Mouse (Mus musculus): ENCODE results near the gene Ganab.

Ganab gene

DNA sequence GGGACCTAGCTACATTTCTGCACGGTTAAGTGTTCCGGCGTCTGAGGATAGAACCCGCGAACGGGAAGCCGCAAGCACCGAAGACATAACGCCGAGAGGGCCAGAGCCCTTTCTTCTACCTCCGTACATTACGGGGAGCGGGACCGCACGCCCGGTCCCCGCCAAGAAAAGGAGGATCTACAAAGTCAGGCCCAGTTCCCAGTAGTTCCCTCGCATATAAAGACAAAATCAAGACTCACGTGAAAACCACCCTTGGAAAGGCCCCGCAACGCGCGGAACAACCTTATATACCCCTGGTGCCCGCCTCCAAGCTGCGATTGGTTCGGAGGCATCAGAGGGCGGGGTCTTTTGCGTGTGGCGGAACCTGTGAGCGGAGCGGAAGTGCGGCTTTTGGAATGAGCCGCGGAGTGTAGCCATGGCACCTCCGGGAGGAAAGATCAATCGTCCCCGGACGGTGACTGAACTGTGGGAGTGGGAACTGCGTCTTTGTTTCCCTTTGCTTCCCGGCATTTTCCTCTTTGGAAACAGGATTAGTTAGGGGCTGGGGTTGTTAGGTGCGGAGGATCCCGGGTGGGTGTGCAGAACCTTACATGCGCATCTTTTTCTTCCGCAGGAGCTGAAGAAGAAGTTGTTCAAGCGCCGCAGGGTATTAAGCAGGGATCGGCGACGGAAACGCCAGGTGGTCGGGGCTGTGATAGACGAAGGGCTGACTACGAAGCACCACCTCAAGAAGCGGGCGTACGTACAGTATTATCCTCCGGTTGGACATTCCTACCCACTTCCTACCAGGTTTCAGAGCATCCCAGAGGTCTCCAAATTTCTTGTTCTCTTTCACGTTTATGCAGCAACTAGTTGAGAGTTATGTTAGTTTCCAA, 9.1 kb upstream of the Ganab start, which contains the start of the genes 1810009A15Rik and Gm49416:
1810009A15Rik (plus strand) TSS at position 343 of the 875 bp plus-strand sequence.
Gm49416 (plus strand) TSS at position 416 of the 875 bp plus-strand sequence.
- peak; percentile 98 for DNase-seq (ENCODE audit: low read depth, low spot score)

DNA sequence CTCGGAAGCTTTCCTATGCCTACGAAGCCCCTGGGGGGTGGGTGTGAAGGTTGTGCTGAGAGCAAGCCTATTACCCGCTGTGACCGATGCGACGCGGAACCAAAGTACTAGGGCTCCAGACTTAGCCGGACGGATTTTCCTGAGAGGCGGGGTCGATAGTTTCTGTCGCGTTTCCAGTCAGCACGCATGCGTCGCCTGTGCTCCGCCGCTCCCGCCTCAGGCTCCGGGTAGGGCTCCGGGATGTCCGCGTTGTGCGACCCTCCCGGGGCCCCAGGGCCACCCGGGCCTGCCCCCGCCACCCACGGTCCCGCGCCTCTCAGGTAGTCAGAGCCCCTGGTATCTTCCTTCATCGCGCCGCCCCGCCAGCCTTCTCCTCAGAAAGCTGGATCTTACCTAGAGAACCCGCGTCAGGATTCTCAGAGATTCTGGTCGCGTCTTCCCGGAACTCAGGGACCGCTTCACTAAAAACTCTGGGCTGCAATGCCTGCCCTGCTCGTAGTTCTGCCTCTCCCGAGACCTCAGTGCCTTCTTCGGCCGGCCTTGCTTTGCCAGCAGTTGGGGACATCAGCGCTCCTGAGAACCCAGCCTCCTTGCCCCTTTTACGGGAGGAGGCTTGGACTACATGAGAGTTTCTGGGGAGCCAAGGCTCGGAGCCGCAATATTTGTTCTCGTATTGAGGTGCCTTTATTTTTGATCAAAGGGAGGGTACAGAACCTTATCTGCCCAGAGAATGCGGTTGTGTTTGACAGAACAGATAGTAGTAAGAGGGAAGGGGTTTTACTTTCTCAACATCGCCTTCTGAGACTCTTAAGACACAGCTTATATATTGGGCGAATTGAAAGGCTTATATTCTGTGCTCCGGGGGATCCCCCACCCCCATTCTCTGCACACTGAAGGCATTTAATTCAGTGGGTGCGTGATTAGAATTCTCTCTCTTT, 4.8 kb upstream of the Ganab start, which contains the start of gene Ints5:
Ints5 (plus strand) TSS at position 177 of the 938 bp plus-strand sequence.
- DNase-seq (ENCODE audit: low read depth, low spot score): peak; percentile 91

DNA sequence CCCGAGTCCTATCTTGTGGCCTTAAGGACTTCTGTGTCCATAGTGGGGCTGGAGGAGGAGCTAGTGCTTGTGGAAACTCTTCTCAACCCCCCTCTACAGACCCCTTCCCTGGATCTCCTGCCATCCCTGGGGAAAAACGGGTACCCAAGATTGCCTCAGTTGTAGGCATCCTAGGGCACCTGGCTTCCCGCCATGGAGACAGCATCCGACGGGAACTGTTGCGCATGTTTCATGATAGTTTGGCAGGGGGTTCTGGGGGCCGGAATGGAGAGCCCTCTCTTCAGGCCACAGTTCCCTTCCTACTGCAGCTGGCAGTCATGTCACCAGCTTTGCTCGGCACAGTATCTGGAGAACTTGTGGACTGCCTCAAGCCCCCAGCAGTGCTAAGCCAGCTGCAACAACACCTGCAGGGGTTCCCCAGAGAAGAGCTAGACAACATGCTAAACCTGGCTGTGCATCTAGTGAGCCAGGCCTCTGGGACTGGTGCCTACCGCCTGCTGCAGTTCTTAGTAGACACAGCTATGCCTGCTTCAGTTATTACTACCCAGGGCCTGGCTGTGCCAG, 2.4 kb upstream of the Ganab start:
- DNase-seq (ENCODE audit: low read depth, low spot score): peak; percentile 84

DNA sequence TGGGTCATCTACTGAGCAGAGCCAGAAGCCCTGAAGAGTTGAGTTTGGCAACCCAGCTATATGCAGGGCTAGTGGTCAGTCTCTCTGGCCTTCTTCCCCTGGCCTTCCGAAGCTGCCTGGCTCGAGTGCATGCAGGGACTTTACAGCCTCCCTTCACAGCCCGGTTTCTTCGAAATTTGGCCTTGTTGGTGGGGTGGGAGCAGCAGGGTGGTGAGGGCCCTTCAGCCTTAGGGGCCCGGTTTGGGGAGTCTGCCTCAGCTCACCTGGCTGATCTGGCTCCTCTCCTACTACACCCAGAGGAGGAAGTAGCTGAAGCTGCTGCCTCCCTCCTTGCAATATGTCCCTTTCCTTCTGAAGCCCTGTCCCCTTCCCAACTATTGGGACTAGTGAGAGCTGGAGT, 1.6 kb upstream of the Ganab start:
- peak; percentile 63 for DNase-seq (ENCODE audit: low read depth, low spot score)

DNA sequence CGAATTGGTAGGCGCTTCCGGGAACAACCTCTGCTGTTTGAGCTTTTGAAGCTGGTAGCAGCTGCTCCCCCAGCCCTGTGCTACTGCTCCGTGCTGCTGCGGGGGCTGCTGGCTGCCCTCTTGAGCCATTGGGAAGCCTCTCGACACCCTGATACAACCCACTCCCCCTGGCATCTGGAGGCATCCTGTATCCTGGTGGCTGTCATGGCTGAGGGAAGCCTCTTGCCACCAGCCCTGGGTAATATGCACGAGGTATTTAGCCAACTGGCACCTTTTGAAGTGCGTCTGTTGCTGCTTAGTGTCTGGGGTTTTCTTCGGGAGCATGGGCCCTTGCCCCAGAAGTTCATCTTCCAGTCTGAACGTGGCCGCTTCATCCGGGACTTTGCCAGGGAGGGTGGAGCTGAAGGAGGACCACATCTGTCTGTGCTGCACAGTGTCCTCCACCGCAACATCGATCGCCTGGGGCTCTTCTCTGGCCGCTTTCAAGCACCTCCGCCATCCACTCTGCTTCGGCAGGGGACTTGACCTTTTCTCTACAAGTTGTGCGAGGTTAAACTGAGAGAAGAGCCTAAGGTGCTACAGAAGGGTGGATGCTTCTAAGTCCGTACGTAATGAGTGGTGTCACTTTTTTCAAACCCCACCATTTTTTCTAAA, 533 bp upstream of the Ganab start:
- peak; percentile 72 for DNase-seq (ENCODE audit: low read depth, low spot score)

DNA sequence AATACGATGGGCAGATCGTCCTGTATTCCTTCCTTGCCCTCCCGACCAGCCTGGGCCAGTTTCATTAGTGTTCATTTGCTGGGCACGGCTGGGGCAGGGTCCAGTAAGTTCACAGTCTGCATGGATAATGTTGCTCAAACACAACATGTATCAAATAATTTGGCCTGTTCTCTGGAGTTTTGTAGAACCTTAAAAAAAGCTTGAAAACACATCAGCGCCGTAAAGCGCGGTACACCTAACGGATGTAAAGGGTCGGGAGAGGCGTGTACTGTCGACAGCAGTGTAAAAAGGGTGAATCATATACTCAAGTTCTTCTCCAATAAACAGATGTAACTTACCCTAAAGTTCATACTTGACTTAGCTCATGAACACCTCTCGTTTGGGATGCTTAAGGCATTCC, 705 bp downstream of the Ganab start:
- DNase-seq (ENCODE audit: low read depth, low spot score): peak; percentile 49

DNA sequence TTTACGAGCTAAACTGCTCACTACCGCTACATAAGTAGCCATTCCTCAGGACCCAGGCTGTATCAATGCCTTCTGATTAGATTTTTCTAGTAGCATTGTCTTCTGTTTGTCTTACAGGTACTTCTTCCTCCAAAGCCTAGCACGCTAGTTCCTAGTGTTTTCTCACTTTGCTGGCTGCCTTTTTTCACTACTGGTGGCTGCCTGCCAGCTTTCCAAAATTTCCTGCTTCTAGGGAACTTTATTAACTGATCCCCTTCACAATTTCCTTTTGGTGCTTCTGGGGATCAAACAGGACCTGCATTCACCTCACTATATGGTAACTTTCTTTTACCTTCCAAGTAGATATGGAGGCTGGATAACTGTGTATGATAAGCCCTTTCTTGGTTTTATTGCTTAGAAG, 1.2 kb downstream of the Ganab start:
- no peak for DNase-seq (ENCODE audit: low read depth, low spot score)

DNA sequence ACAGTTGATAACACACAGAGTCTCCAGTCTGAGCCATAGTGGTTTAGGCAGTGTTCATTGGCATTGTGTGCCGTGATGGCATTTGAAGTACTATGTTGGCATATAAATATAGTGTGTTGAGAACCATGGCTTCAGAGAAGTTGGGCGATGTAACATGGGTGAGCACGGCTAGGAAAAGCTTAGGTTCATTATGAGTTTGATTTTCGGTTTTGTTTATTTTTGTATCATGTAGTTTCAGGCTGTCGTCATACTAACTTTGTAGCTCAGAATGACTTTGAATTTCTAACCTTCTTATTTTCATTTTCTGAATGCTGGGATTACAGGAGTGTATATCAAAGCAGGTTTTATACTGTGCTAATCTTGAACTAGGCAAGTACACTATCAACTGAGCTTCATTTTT, 5.5 kb downstream of the Ganab start:
- DNase-seq (ENCODE audit: low read depth, low spot score): no peak

DNA sequence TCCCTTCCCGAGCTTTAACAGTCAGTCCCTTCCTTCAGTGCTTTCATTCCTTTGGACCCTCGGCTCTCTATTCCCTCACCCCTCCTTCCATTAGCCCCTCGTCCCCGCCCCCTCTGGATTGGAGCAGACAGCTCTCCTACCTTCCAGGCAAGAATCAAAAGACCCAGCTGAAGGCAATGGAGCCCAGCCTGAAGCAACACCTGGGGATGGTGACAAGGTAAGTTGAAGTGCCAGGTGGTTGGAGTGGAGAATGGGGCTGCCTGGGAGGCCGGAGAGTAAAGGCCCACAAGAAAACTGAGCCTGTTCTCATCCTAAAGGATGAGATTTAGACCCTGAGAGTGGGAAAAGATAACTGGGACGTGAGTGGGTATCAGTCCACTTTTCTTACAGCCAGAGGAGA, 10.7 kb downstream of the Ganab start:
- no peak for DNase-seq (ENCODE audit: low read depth, low spot score)

DNA sequence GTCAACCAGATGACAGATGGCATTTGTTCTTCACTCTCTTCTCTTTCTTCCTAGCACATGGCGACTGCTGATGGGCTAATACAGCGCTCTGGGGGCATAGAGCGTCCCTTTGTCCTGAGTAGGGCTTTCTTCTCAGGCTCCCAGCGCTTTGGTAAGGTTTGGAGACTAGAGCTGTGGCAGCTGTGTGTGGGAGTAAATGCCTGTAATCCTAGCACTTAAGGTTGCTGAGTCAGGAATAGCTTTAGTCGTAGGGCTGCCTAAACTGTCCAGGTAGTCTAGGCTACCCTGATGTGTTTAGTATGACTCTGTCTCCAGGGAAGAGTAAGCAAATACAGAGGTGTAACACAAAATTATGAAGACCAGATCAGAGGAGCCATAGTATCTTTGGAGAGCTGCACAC, 13.9 kb downstream of the Ganab start:
- DNase-seq (ENCODE audit: low read depth, low spot score): no peak

DNA sequence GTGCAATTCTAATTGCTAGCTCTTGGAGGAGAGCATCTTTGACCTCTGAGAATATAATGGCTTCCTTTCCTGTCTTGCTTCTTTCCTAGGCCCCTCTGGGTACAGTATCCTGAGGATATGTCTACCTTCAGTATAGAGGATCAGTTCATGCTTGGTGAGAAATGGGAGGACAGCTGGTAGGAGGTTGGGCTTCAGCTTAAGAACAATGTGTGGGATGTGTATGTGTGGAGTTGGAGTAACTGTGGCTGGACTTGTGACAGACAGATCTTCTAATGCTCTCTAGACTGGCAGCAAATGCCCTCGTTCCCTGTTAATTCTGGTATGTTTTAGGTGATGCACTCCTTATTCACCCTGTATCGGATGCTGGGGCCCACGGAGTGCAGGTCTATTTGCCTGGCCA, 16.3 kb downstream of the Ganab start:
- DNase-seq (ENCODE audit: low read depth, low spot score): no peak

DNA sequence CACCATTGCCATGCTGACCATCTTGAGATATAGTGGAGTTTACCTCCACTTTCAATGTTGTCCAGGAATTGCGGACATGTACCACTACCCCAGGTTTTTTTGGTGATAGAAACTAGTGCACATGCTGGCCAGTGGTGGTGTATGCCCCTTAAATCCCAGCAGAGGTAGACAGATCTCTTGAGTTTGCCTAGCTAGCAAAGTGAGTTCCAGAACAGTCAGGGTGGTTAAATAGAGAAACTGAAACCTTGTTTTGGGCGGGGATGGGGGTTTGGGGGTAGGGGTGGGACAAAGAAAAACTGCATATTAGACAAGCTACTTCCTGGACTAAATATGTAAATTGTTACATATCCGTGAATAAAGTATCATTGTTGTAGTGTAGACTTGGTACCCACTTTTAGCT, 21.1 kb downstream of the Ganab start:
- DNase-seq (ENCODE audit: low read depth, low spot score): peak; percentile 77

DNA sequence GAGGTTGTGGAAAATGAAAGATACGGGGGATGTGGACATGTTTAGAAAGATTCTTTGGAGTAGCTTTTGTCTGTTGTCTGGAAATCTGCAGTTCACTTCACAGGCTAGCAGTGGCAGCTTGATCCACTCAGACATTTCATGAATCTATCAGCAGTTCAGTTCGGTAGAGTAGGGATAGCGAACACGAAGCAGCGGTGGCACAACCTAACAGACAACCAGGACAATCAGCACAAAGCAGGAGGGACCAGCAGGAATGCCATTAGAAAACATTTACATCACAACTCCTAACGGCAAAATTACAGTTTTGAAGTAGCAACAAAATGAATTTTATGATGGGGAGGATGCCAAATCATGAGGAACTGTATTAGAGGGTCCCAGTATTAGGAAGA, 21.8 kb downstream of the Ganab start:
- peak; percentile 57 for DNase-seq (ENCODE audit: low read depth, low spot score)

DNA sequence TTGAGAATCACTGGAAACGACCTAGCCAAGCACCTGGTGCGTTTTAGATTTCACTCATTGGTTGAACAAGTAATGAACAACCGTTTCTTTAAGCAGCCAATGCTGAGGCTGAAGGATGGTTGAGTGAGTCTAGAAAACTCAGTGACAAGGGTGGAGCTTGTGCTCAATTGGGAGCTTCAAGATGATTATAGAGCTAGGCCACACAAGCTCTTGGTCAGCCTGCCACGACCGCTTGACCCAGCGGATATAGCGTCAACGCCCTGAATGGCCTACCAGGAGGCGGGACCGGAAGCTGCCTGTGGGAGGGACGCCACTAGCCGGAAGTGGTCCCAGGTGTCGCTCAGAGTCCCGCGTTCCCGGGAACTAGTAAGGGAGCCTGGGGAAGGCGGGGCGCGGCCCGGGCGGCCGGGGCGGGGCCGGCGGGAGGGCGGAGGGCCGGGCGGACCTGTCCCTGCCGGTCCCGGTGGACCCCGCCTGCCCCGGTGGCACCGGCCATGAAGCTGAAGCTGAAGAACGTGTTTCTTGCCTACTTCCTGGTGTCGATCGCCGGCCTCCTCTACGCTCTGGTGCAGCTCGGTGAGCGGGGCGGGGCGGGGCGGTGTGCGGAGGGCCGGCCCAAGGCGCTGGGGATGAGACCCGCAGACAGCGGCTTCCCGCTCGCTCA, 22.3 kb downstream of the Ganab start, which contains the start of gene B3gat3:
B3gat3 (plus strand) TSS at position 302 of the 664 bp plus-strand sequence.
- peak; percentile 96 for DNase-seq (ENCODE audit: low read depth, low spot score)

DNA sequence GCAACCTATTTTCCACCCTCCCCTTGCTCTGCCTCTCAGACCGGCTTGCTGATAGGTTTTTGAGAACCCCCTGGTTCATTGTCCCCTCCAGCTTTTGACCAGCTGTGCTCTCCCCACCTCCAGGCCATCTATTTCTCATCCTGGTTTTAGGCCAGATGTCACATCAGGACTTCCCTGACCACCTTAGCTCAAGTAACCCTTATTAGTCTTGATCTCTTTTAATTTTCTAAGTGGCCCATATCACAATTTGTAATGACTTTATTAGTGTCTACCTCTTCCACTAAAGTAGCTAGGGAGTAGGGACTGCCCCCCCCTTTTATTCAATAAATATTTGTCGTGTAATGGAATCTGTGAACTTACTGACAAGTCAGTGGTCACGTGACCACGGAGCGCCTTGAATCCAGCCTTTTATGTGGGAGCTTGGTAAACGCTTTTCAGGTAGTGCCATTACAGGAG, 23.0 kb downstream of the Ganab start:
- peak; percentile 68 for DNase-seq (ENCODE audit: low read depth, low spot score)

DNA sequence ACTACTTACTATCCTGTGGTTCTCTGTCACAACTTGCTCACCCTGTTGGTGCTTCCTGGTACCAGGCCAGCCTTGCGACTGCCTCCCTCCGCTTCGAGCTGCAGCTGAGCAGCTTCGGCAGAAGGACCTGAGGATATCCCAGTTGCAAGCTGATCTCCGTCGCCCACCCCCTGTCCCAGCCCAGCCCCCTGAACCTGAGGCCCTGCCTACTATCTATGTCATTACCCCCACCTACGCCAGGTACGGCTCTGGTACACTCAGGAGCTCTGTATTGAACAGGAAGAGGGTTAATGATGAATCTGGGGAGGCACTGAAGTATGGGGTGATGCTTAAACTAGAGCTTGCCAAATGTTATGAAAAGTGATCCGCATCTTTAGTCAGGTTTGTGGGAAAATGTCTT, 23.9 kb downstream of the Ganab start:
- no peak for DNase-seq (ENCODE audit: low read depth, low spot score)

DNA sequence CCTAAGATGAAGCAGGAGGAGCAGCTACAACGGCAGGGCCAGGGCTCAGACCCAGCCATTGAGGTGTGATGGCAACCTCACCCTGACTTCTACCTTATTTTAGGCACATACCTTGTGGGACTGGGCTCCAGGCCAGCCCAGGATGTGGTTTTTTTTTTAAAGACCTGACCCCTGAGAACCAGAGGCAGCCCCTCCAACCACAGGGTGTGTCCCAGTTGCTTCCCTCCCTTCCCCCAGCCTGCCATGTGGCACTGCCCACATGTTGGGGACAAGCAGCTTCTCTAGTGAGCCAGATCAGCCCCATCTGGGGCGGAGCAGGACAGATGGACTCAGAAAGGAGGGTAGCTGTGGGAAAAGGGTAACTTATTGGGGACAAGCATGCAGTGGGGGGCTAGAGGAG, 28.9 kb downstream of the Ganab start:
- DNase-seq (ENCODE audit: low read depth, low spot score): no peak

DNA sequence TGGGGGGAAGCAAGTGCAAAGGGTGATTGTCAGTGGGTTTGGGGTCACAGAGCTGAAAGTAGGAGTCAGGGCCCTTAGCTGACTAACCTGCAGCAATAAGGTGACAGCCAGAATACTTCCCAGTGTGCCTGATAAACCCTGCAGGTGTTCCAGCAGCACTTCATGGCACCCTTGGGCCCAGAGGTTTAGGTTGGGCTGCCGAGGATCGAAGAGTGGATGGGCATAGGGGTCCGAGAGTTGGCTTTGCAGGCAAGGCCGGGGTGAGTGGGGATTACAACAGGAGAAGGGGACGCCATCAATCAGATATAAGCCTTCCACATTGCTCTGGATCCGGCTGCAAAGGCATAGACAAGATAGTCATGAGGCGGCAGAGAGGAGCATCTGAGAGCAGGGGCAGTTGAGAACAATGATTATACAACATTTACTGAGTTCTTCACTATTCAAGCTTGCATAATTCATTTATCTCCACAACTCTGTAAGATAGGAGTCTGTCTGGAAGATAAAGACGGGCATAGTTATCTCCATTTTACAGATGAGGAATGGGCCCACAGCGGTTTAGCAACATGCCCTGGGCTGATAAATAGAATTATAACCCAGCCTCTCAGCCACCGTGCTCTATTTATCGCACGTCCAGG, 30.1 kb downstream of the Ganab start:
- DNase-seq (ENCODE audit: low read depth, low spot score): no peak

DNA sequence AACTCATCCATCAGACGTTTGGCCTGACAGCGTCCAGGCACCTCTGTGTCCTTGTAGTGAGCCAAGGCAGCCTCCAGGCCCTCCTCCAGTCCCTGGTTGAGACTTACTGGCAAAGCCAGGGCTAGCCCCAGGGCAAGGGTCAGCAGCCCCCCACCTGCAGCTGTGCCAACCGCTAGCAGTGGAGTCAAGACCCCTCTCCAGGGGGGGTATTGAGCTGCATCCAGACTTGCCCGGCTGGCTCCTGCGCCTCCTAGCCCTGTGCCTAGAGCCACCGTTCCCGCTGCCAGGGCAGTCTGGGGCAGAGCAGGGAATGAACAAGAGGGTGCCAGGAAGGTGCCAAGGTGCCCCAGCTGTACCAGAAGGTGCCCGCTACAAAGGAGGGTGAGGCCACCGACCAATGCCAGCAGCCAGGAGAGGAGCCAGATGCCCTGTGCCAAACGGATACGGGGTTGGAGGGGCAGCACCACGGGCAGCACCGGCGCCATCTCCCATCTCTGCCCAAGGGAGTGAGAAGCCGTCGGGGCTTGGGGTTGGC, 30.9 kb downstream of the Ganab start:
- no peak for DNase-seq (ENCODE audit: low read depth, low spot score)

All from A20 (cell line).